Mouse (Mus musculus): Measurements from ENCODE around the gene Fbxo10.
"Not testable (repeated sequence)": the region's sequence is repeated elsewhere in the genome, so short reads cannot be mapped to it uniquely, and the experiment has no call there.

Fbxo10 gene

GRCm38 (mm10) chr4:45000001-45000400 lies 84.4 kb downstream of the Fbxo10 start:
- no peak for DNase-seq (ENCODE audit: low read depth, low spot score)

GRCm38 (mm10) chr4:44998071-44998470 lies 86.3 kb downstream of the Fbxo10 start:
- DNase-seq (ENCODE audit: low read depth, low spot score), result no peak

- DNase-seq (ENCODE audit: low read depth, low spot score), result no peak
Measured at GRCm38 (mm10) chr4:44994776-44995175, 89.6 kb downstream of the Fbxo10 start.

- DNase-seq (ENCODE audit: low read depth, low spot score), result no peak
Measured at GRCm38 (mm10) chr4:44993847-44994246, 90.6 kb downstream of the Fbxo10 start.

GRCm38 (mm10) chr4:44993179-44993578 lies 91.2 kb downstream of the Fbxo10 start:
- not testable (repeated sequence) for DNase-seq (ENCODE audit: low read depth, low spot score)

GRCm38 (mm10) chr4:44992330-44992729 lies 92.1 kb downstream of the Fbxo10 start:
- not testable (repeated sequence) for DNase-seq (ENCODE audit: low read depth, low spot score)

GRCm38 (mm10) chr4:44990560-44990959 lies 93.8 kb downstream of the Fbxo10 start:
- DNase-seq (ENCODE audit: low read depth, low spot score), result no peak
